Comparison of ENCODE assay signal across 19 mouse cellular contexts in genomic region chr9:8606816-8607491, GRCm38 (mm10).
"Had no signal": no experiment of that assay in that cellular context is flagged by ENCODE, and none has a peak within 500 bp of the region (broad histone marks: within the 10 kb centered on the region; RNA-seq: fewer than 3 reads in every experiment).

No protein-coding gene starts in this region.

- H3K9me3 ChIP-seq: liver, embryonic 13.5 days; megakaryocyte, embryonic 14.5 days; neural tube, embryonic 12.5 days; neural tube, embryonic 15.5 days had no signal

- H3K27ac ChIP-seq: kidney, postnatal 0 days; layer of hippocampus, adult 2 months; liver, embryonic 13.5 days; neural tube, embryonic 12.5 days; neural tube, embryonic 15.5 days; stomach, postnatal 0 days had no signal

- H3K4me1 ChIP-seq: liver, embryonic 13.5 days; neural tube, embryonic 12.5 days; neural tube, embryonic 15.5 days had no signal

- H3K27me3 ChIP-seq: liver, embryonic 13.5 days; megakaryocyte, embryonic 14.5 days; neural tube, embryonic 12.5 days; neural tube, embryonic 15.5 days had no signal

- H3K4me3 ChIP-seq: layer of hippocampus, adult 2 months; liver, embryonic 13.5 days; megakaryocyte, embryonic 14.5 days; neural tube, embryonic 12.5 days; neural tube, embryonic 15.5 days had no signal

- H3K36me3 ChIP-seq: liver, embryonic 13.5 days; neural tube, embryonic 12.5 days; neural tube, embryonic 15.5 days had no signal

- ATAC-seq: intestine, postnatal 0 days had no signal

- DNase-seq: kidney, adult 2 months; kidney, postnatal 25 days; layer of hippocampus, adult 9-11 months; liver, embryonic 13.5 days; lung, adult 2 months; lung, postnatal 14 days; midbrain, embryonic 14.5 days; right cerebral cortex, adult 18-20 months; right cerebral cortex, postnatal 14 days; right cerebral cortex, postnatal 4 days; thymus, postnatal 25 days had no signal

- H3K4me2 ChIP-seq: liver, embryonic 13.5 days; midbrain, embryonic 11.5 days; neural tube, embryonic 12.5 days; neural tube, embryonic 15.5 days had no signal

- H3K9ac ChIP-seq: liver, embryonic 13.5 days; neural tube, embryonic 12.5 days; neural tube, embryonic 15.5 days had no signal
